Mouse (Mus musculus) liver, adult 2 months (tissue): Measurements from ENCODE around the gene Bckdhb.

Experiments
- CTCF ChIP-seq: fragments of 200-500 bp; IDR thresholded peaks from 2 replicates; pipeline ENCODE4 v1.5.1; 2011; ENCODE audit warnings: low read depth, low read length, control low read depth
- POLR2A ChIP-seq: fragments of 200-500 bp; IDR thresholded peaks from 2 replicates; pipeline ENCODE4 v1.6.1; 2011; ENCODE audit warnings: low read length, control low read depth; ENCODE audit not compliant: insufficient read depth; ENCODE audit errors: extremely low read depth

- TF ChIP-seq POLR2A (no peak), CTCF (no peak)
These were observed 2.9 kb upstream of the Bckdhb start for GRCm38 (mm10) chr9:83922076-83922475.
